Mouse (Mus musculus) MEL (cell line): ENCODE measurements at regions not wholly inside any gene's neighbourhood (a gene's known extent, or its start where the extent isn't known, plus 50 kb on each side); places are given as distances from the start of the nearest gene placed in this dataset.

ENCODE experiments used
- DNase-seq: peaks from one replicate; pipeline ENCODE4 v3.0.0; 2011; ENCODE audit warnings: low read depth, low spot score
- H3K27ac ChIP-seq: 2 replicates; pipeline ENCODE4 v1.5.1; 2012; ENCODE audit warnings: low read depth, mild to moderate bottlenecking, control low read depth, low read length, moderate library complexity; ENCODE audit not compliant: control insufficient read depth
- H3K27me3 ChIP-seq, 2 experiments: fragments of 150-350 bp in 1 of 2; sonication (generic) in 1 of 2; 2 replicates each; pipeline ENCODE4 v1.6.1; 2012; ENCODE audit warnings: low read length in 2 of 2, mild to moderate bottlenecking in 2 of 2, improper control_type of control experiment in 1 of 2, moderate library complexity in 1 of 2; ENCODE audit not compliant: insufficient read depth in 2 of 2, control insufficient read depth in 1 of 2
- H3K36me3 ChIP-seq, 2 experiments: 2 replicates each; pipeline ENCODE4 v1.6.1; 2012 to 2014; ENCODE audit warnings: low read length in 2 of 2, improper control_type of control experiment in 1 of 2, inconsistent platforms in 1 of 2, mild to moderate bottlenecking in 1 of 2; ENCODE audit not compliant: insufficient read depth in 2 of 2, control insufficient read depth in 1 of 2
- H3K4me1 ChIP-seq, 2 experiments: fragments of 150-350 bp in 1 of 2; sonication (generic) in 1 of 2; 2 replicates each; pipeline ENCODE4 v1.6.1; 2012; ENCODE audit warnings: low read length in 2 of 2, improper control_type of control experiment in 1 of 2, mild to moderate bottlenecking in 1 of 2; ENCODE audit not compliant: insufficient read depth in 2 of 2, control insufficient read depth in 1 of 2
- H3K4me3 ChIP-seq, 2 experiments: fragments of 150-350 bp in 1 of 2; sonication (generic) in 1 of 2; 2 replicates each; pipeline ENCODE4 v1.5.1; 2012; ENCODE audit warnings: low read depth in 2 of 2, low read length in 2 of 2, mild to moderate bottlenecking in 2 of 2, moderate library complexity in 2 of 2, control low read depth in 1 of 2, improper control_type of control experiment in 1 of 2; ENCODE audit not compliant: control insufficient read depth in 1 of 2, insufficient read depth in 1 of 2
- H3K79me2 ChIP-seq: 2 replicates; pipeline ENCODE4 v1.6.1; 2012; ENCODE audit warnings: mild to moderate bottlenecking, low read length, moderate library complexity; ENCODE audit not compliant: control insufficient read depth, poor library complexity, insufficient read depth
- H3K9ac ChIP-seq: 2 replicates; pipeline ENCODE4 v1.6.1; 2012; ENCODE audit warnings: low read depth, mild to moderate bottlenecking, control low read depth, low read length, moderate library complexity; ENCODE audit not compliant: control insufficient read depth, poor library complexity, severe bottlenecking
- H3K9me3 ChIP-seq: fragments of 150-350 bp; sonication (generic); replicated peaks from 2 replicates; pipeline ENCODE4 v1.6.1; 2012; ENCODE audit warnings: mild to moderate bottlenecking, low read length, improper control_type of control experiment, moderate library complexity; ENCODE audit not compliant: insufficient read depth
- CTCF ChIP-seq, 3 experiments: IDR thresholded peaks in 2 of 3; conservative IDR thresholded peaks in 1 of 3; 2 replicates each; pipeline ENCODE4 v1.5.1; 2011 to 2012; ENCODE audit warnings: low read length in 3 of 3, low read depth in 2 of 3, mild to moderate bottlenecking in 2 of 3, improper control_type of control experiment in 1 of 3, inconsistent platforms in 1 of 3, mixed read lengths in 1 of 3, moderate library complexity in 1 of 3; ENCODE audit not compliant: control insufficient read depth in 1 of 3, insufficient read depth in 1 of 3, poor library complexity in 1 of 3, severe bottlenecking in 1 of 3
- EP300 ChIP-seq, 2 experiments: IDR thresholded peaks; 2 replicates each; pipeline ENCODE4 v1.6.1; 2011; ENCODE audit warnings: improper control_type of control experiment in 2 of 2, low read length in 2 of 2, low read depth in 1 of 2, mild to moderate bottlenecking in 1 of 2
- GATA1 ChIP-seq: IDR thresholded peaks from 2 replicates; pipeline ENCODE4 v1.6.1; 2011; ENCODE audit warnings: low read depth, low read length, improper control_type of control experiment
- JUND ChIP-seq: IDR thresholded peaks from 2 replicates; pipeline ENCODE4 v1.6.1; 2011; ENCODE audit warnings: low read depth, mild to moderate bottlenecking, improper control_type of control experiment, low read length
- KAT2A ChIP-seq: conservative IDR thresholded peaks from 2 replicates; pipeline ENCODE4 v1.6.1; 2012; ENCODE audit warnings: low read depth, low read length, improper control_type of control experiment, inconsistent platforms
- MAZ ChIP-seq: IDR thresholded peaks from 2 replicates; pipeline ENCODE4 v1.6.1; 2012; ENCODE audit warnings: low read depth, mild to moderate bottlenecking, inconsistent platforms, low read length, improper control_type of control experiment
- MYB ChIP-seq: IDR thresholded peaks from 2 replicates; pipeline ENCODE4 v1.6.1; 2011; ENCODE audit warnings: mild to moderate bottlenecking, low read depth, low read length, improper control_type of control experiment
- NELFE ChIP-seq: IDR thresholded peaks from 2 replicates; pipeline ENCODE4 v1.6.1; 2011; ENCODE audit warnings: low read depth, low read length, improper control_type of control experiment
- POLR2AphosphoS2 ChIP-seq: IDR thresholded peaks from 2 replicates; pipeline ENCODE4 v1.6.1; 2011; ENCODE audit warnings: low read length, improper control_type of control experiment
- SMC3 ChIP-seq: IDR thresholded peaks from 2 replicates; pipeline ENCODE4 v1.6.1; 2011; ENCODE audit warnings: low read depth, low read length, improper control_type of control experiment
- USF1 ChIP-seq: IDR thresholded peaks from 2 replicates; pipeline ENCODE4 v1.6.1; 2014; ENCODE audit warnings: low read depth, mild to moderate bottlenecking, inconsistent platforms, low read length, improper control_type of control experiment, moderate library complexity
- USF2 ChIP-seq, 2 experiments: IDR thresholded peaks; 2 replicates each; pipeline ENCODE4 v1.6.1; 2011 to 2012; ENCODE audit warnings: improper control_type of control experiment in 2 of 2, low read length in 2 of 2, borderline replicate concordance in 1 of 2, inconsistent platforms in 1 of 2, low read depth in 1 of 2, mild to moderate bottlenecking in 1 of 2; ENCODE audit not compliant: insufficient read depth in 1 of 2
- ZMIZ1 ChIP-seq: IDR thresholded peaks from 2 replicates; pipeline ENCODE4 v1.6.1; 2012; ENCODE audit warnings: low read depth, mild to moderate bottlenecking, inconsistent platforms, low read length, improper control_type of control experiment, moderate library complexity
- ZNF384 ChIP-seq: IDR thresholded peaks from 2 replicates; pipeline ENCODE4 v1.6.1; 2012; ENCODE audit warnings: low read depth, mild to moderate bottlenecking, inconsistent platforms, low read length, improper control_type of control experiment

DNA sequence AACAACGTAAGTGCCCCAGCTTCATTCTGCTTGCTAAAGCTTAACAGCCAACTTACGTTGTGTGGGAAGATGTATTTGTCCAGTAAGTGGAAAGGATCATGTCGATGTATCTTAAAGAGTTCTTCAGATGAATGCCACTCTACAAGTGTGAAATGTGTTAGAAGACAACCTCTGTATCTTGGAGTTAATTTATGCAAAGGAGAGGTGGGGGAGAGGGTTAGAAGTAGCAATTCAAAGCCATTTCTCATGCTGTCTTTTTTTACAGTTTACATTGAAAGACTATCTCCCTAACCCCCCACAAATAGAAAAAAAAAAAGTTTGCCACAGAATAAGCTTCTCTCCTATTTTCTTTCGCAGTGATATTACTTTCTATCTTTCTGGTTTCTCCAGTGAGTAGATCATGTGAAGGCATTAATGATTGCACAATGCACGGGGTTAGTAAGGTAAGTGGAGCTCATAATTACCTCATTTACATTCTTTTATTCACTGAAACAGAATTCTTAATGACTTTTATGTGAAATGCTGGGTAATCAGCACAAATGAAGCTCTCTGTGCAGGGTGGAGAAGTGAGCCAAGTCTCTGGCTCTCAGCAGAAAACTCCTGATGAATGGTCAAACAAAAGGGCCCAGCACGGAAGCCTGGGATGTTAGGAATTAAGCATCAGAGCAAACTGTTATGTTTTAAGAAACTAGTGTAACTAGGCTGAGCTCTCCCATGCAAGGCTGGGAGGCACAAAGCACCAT, 855.8 kb upstream of the Kirrel3 start (continued):
- TF ChIP-seq NELFE (no peak), JUND (no peak)

GRCm38 (mm10) chr9:33662978-33663377, 822.7 kb upstream of the Kirrel3 start:
- Histone ChIP-seq H3K4me3 (no peak overlapping the region), H3K27me3 (no peaks in the 10 kb centered on the region), H3K9me3 (no peaks in the 10 kb centered on the region), H3K4me1 (no peaks in the 10 kb centered on the region), H3K9ac (no peak overlapping the region), H3K79me2 (no peaks in the 10 kb centered on the region), H3K27ac (no peak overlapping the region), H3K36me3 (no peaks in the 10 kb centered on the region)
- no peak for DNase-seq
- TF ChIP-seq POLR2AphosphoS2 (no peak), GATA1 (no peak)

DNA sequence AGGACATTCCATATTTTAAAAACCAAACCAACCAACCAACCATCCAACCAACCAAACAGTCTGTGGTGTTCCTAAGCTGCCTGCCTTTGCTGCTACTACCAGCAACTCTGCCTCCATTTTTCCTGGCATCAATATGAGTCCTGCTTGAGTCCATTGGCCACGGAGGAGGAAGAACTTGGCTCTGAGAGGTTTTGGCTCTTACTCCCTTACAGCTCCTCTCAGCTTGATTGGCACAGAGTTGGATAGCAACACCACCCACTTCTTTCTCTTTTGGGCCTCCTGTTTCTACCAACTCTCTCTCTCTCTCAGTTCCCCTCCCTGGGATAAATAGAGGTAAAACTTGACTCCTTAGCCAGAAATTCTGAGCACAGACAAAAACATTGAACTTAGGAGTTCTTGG, 804.6 kb upstream of the Kirrel3 start:
- no peak overlapping the region for H3K9ac ChIP-seq
- no peaks in the 10 kb centered on the region for H3K79me2 ChIP-seq
- TF ChIP-seq CTCF (IDR thresholded peaks at IDR 0.05 in 2 of 3, conservative IDR thresholded peaks at IDR 0.05 in 1 of 3; ENCODE audit: control insufficient read depth in 1 of 3, insufficient read depth in 1 of 3, low read depth in 2 of 3, low read length in 3 of 3, poor library complexity in 1 of 3, severe bottlenecking in 1 of 3) = no peak
- no peak for TF ChIP-seq EP300 (IDR thresholded peaks at IDR 0.05; ENCODE audit: low read depth in 1 of 2, low read length in 2 of 2)
- TF ChIP-seq ZMIZ1 = no peak
- no peak for TF ChIP-seq JUND
- TF ChIP-seq ZNF384 = no peak
- TF ChIP-seq MAZ = no peak
- no peak for TF ChIP-seq KAT2A
- TF ChIP-seq SMC3 = no peak
- TF ChIP-seq USF1 = no peak
- no peak for TF ChIP-seq USF2 (IDR thresholded peaks at IDR 0.05; ENCODE audit: borderline replicate concordance in 1 of 2, insufficient read depth in 1 of 2, low read depth in 1 of 2, low read length in 2 of 2)
- TF ChIP-seq MYB = no peak
- DNase-seq = no peak
- H3K27ac ChIP-seq = no peak overlapping the region
- H3K4me3 ChIP-seq = no peak overlapping the region
- H3K4me1 ChIP-seq = no peaks in the 10 kb centered on the region
- H3K36me3 ChIP-seq = no peaks in the 10 kb centered on the region
- no peaks in the 10 kb centered on the region for H3K27me3 ChIP-seq
- no peaks in the 10 kb centered on the region for H3K9me3 ChIP-seq
